Mouse (Mus musculus) liver, embryonic 14.5 days (tissue): ENCODE data around the gene Gm48551. TPM values are rescaled to one million over a fixed set of nuclear protein-coding genes. Genes with fewer than 3 reads are reported as not detected.

Source experiments
- ATAC-seq: fragments of 200-750 bp; cut with Nextera tagmentation; 2 replicates; pipeline ENCODE4 v1.8.0; 2017; ENCODE audit warnings: moderate number of reproducible peaks, mild to moderate bottlenecking, moderate library complexity; ENCODE audit not compliant: insufficient read depth
- DNase-seq, 3 experiments: peaks; one replicate each; pipeline ENCODE4 v3.0.0-alpha.2; 2012 to 2013; ENCODE audit warnings: low read depth in 3 of 3, low spot score in 3 of 3
- H3K27ac ChIP-seq: fragments of 300-500 bp; sonication (generic); 2 replicates; pipeline ENCODE4 v1.5.1; 2014; ENCODE audit warnings: moderate library complexity, mild to moderate bottlenecking, control low read depth, inconsistent platforms
- H3K27me3 ChIP-seq: fragments of 300-500 bp; sonication (generic); 2 replicates; pipeline ENCODE4 v1.6.1; 2014; ENCODE audit warnings: mild to moderate bottlenecking, low read length, moderate library complexity; ENCODE audit not compliant: control insufficient read depth, insufficient read depth
- H3K36me3 ChIP-seq: fragments of 300-500 bp; sonication (generic); replicated peaks from 2 replicates; pipeline ENCODE4 v1.6.1; 2014; ENCODE audit warnings: low read depth; ENCODE audit not compliant: control insufficient read depth, insufficient read depth
- H3K4me1 ChIP-seq, 2 experiments: fragments of 200-500 bp in 1 of 2; fragments of 300-500 bp in 1 of 2; sonication (generic) in 1 of 2; replicated peaks; 2 replicates each; pipeline ENCODE4 v1.6.1; 2012 to 2014; ENCODE audit warnings: antibody characterized with exemption in 1 of 2, inconsistent platforms in 1 of 2, low read length in 1 of 2; ENCODE audit not compliant: control insufficient read depth in 2 of 2, insufficient read depth in 2 of 2
- H3K4me2 ChIP-seq: fragments of 300-500 bp; sonication (generic); 2 replicates; pipeline ENCODE4 v1.6.1; 2014; ENCODE audit warnings: low read depth, mild to moderate bottlenecking, control low read depth, moderate library complexity
- H3K4me3 ChIP-seq, 2 experiments: fragments of 200-500 bp in 1 of 2; fragments of 300-500 bp in 1 of 2; sonication (generic) in 1 of 2; 2 replicates each; pipeline ENCODE4 v1.5.1; 2012 to 2014; ENCODE audit warnings: low read depth in 2 of 2, low read length in 2 of 2, mild to moderate bottlenecking in 2 of 2, control low read depth in 1 of 2, inconsistent platforms in 1 of 2, moderate library complexity in 1 of 2; ENCODE audit not compliant: insufficient read depth in 1 of 2
- H3K9ac ChIP-seq: fragments of 300-500 bp; sonication (generic); replicated peaks from 2 replicates; pipeline ENCODE4 v1.6.1; 2014; ENCODE audit warnings: mild to moderate bottlenecking, control low read depth, moderate library complexity
- H3K9me3 ChIP-seq: fragments of 300-500 bp; sonication (generic); 2 replicates; pipeline ENCODE4 v1.6.1; 2016; ENCODE audit warnings: low read length, mixed read lengths; ENCODE audit not compliant: control insufficient read depth
- CTCF ChIP-seq: IDR thresholded peaks from 2 replicates; pipeline ENCODE4 v1.5.1; 2016; ENCODE audit warnings: antibody characterized with exemption, low read depth, control low read depth
- EP300 ChIP-seq: IDR thresholded peaks from 2 replicates; pipeline ENCODE4 v1.6.1; 2016; ENCODE audit warnings: antibody characterized with exemption, low read depth
- WGBS: fragments of 180-500 bp; shearing (Covaris S2); extraction: QIAGEN DNeasy Blood & Tissue Kit; methylation state at CpG from one replicate; pipeline ENCODE4 v1.1.7; 2014; ENCODE audit not compliant: insufficient replicate concordance; 5-methylcytosine and 5-hydroxymethylcytosine counted together
- polyA plus RNA-seq, 2 experiments: library from polyadenylated mRNA; depleted of rRNA in 1 of 2; stranded (reverse) in 1 of 2; unstranded in 1 of 2; fragments of >200 nt; fragmentation: Nextera tagmentation in 1 of 2; extraction: Ambion mirVana in 1 of 2; gene quantifications; 2 replicates each; pipeline versions ENCODE4 v1.2.1 to v1.2.3; 2012 to 2014

Gene Gm48551
- polyA plus RNA-seq, 2 experiments, result 0.47 to 1.0 TPM

- H3K9me3 ChIP-seq, result no peaks in the 10 kb centered on the region
- peaks cover 72% of the 10 kb centered on the region for H3K36me3 ChIP-seq
- H3K27ac ChIP-seq, result peak overlapping the region; percentile 34
- no peak for ATAC-seq
- H3K9ac ChIP-seq, result no peak overlapping the region
- WGBS, result 67% methylated on average over 6 of the region's 6 CpGs
- no peak for DNase-seq
- H3K27me3 ChIP-seq, result no peaks in the 10 kb centered on the region
- TF ChIP-seq CTCF (no peak), EP300 (peak; percentile 21; the same call in 1 of the 2 replicates)
- H3K4me2 ChIP-seq, result no peak overlapping the region
- no peak overlapping the region for H3K4me3 ChIP-seq
- H3K4me1 ChIP-seq, result peaks cover 28 to 38% of the 10 kb centered on the region in 2 experiments
These were observed 17.6 kb upstream of the Gm48551 start for GRCm38 (mm10) chr10:81366477-81367206.

GRCm38 (mm10) chr10:81367207-81367495 is 17.1 kb upstream of the Gm48551 start:
- ATAC-seq (no peak), DNase-seq (no peak)
- 95% methylated on average over 6 of the region's 6 CpGs for WGBS
- no peak overlapping the region for H3K4me2 ChIP-seq
- no peaks in the 10 kb centered on the region for H3K27me3 ChIP-seq
- no peak overlapping the region for H3K4me3 ChIP-seq
- H3K9ac ChIP-seq, result no peak overlapping the region
- H3K36me3 ChIP-seq, result peaks cover 72% of the 10 kb centered on the region
- H3K9me3 ChIP-seq, result no peaks in the 10 kb centered on the region
- peaks cover 23 to 33% of the 10 kb centered on the region in 2 experiments for H3K4me1 ChIP-seq
- no peak overlapping the region for H3K27ac ChIP-seq
- TF ChIP-seq EP300 (no peak), CTCF (no peak)

- no peaks in the 10 kb centered on the region for H3K9me3 ChIP-seq
- peak overlapping the region; percentile 20 for H3K27ac ChIP-seq
- 91% methylated on average over 10 of the region's 10 CpGs for WGBS
- no peak overlapping the region for H3K9ac ChIP-seq
- H3K4me3 ChIP-seq, result peak overlapping the region in 1 of 2 experiments; percentile 96; a peak in 1 of 4 replicates
- DNase-seq (no peak), ATAC-seq (no peak)
- peak overlapping the region; percentile 97 for H3K4me2 ChIP-seq
- TF ChIP-seq EP300, result no peak
- no peak for TF ChIP-seq CTCF
- H3K27me3 ChIP-seq, result no peaks in the 10 kb centered on the region
- H3K4me1 ChIP-seq, result peaks cover 28 to 33% of the 10 kb centered on the region in 2 experiments
- peaks cover 65% of the 10 kb centered on the region for H3K36me3 ChIP-seq
These were observed 8.9 kb upstream of the Gm48551 start for GRCm38 (mm10) chr10:81375322-81375721.

GRCm38 (mm10) chr10:81376561-81377361 is 7.5 kb upstream of the Gm48551 start:
- WGBS, result 31% methylated on average over 6 of the region's 6 CpGs
- Histone ChIP-seq H3K27ac (peak overlapping the region; percentile 94), H3K4me3 (peak overlapping the region; percentile 78 to 96), H3K4me2 (peak overlapping the region; percentile 97), H3K9ac (peak overlapping the region; percentile 99), H3K36me3 (peaks cover 50% of the 10 kb centered on the region), H3K9me3 (no peaks in the 10 kb centered on the region), H3K27me3 (no peaks in the 10 kb centered on the region), H3K4me1 (peaks cover 42 to 47% of the 10 kb centered on the region in 2 experiments)
- ATAC-seq, result no peak
- no peak for DNase-seq
- peak; percentile 30; the same call in 1 of the 2 replicates for TF ChIP-seq CTCF
- no peak for TF ChIP-seq EP300

GRCm38 (mm10) chr10:81377362-81377664 is 7.0 kb upstream of the Gm48551 start:
- ATAC-seq, result no peak
- no peaks in the 10 kb centered on the region for H3K27me3 ChIP-seq
- H3K27ac ChIP-seq, result peak overlapping the region; percentile 94
- TF ChIP-seq EP300 (no peak), CTCF (no peak)
- no peak for DNase-seq
- H3K4me3 ChIP-seq, result peak overlapping the region; percentile 78 to 96
- H3K9me3 ChIP-seq, result no peaks in the 10 kb centered on the region
- whole genome bisulfite sequencing, result 42% methylated on average over 2 of the region's 2 CpGs
- peaks cover 47 to 51% of the 10 kb centered on the region in 2 experiments for H3K4me1 ChIP-seq
- H3K4me2 ChIP-seq, result peak overlapping the region; percentile 97
- H3K36me3 ChIP-seq, result peaks cover 46% of the 10 kb centered on the region
- peak overlapping the region; percentile 99 for H3K9ac ChIP-seq
